Mouse (Mus musculus): ENCODE results near the gene Hmgn3.

DNA sequence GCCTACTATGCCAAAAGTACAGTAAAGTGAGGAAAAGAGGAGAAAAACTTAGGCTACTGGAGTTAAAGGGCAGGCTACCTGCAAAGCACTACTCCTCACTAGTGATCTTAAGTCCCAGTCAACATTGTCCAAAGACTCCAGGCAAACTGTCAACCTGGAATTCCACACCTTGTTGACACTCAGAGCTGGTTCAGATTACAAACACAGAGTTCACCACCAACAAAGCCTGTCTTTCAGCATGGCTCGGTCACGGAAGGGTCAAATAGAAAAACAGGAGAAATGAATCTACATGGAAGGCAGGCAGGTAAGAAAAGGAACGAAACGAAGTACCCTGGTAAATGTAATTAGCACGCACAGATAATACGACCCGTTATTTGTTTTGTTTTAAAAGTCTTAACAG is 18.6 kb downstream of the Hmgn3 start:
- no peak for TF ChIP-seq EP300 (IDR thresholded peaks at IDR 0.05; ENCODE audit: insufficient read depth, low read depth, low read length)
- TF ChIP-seq CTCF (IDR thresholded peaks at IDR 0.05; ENCODE audit: low read depth, low read length), result no peak
- TF ChIP-seq POLR2A (IDR thresholded peaks at IDR 0.05; ENCODE audit: insufficient read depth, low read length), result no peak
